Mouse (Mus musculus): ENCODE data around the gene Ddx23. TPM values are rescaled to one million over a fixed set of nuclear protein-coding genes. Genes with fewer than 3 reads are reported as not detected.

Gene Ddx23
- polyA plus RNA-seq, 1 experiment from 2014 or later, result 20.6 TPM

DNA sequence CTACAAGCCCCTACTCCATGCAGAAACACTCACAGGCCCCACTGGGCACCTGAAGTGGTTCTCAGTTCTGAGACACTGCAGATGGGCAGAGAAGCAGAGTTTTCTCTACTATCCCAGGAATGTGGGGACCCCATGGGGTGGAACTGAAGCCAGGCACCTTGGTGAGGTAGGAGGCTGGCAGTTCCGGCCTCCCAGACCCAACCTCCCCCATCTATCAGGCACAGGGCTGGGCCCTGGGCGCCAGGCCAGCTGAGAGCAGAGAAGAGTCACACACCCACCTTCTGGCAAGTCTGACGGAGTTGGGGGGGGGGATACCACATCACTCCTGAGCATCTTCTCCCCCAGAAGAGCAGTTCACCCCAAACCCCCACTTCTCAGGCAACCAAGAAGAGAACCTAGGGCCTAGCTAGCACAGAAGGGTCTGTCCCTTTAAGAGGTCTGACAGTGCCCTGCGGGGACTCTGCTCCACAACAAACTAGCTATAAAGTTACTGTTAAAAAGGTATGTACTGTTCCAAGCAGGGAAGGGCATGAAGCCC is 59.7 kb downstream of the Ddx23 start:
- H3K9me3 ChIP-seq (replicated peaks), result no peaks in the 10 kb centered on the region
- H3K9ac ChIP-seq (replicated peaks), result peak overlapping the region; percentile 36; the same call in 1 of the 2 replicates
- no peak overlapping the region for H3K4me3 ChIP-seq (replicated peaks)
- peak overlapping the region; percentile 37; the same call in 1 of the 2 replicates for H3K4me2 ChIP-seq
- H3K36me3 ChIP-seq, result peaks cover 33% of the 10 kb centered on the region
- H3K27me3 ChIP-seq (replicated peaks), result no peaks in the 10 kb centered on the region
- H3K27ac ChIP-seq (replicated peaks), result no peak overlapping the region
- H3K4me1 ChIP-seq, result peaks cover 47% of the 10 kb centered on the region
- WGBS, result 45% methylated on average over 4 of the region's 4 CpGs
- ATAC-seq (ENCODE audit: low FRiP score), result no peak

DNA sequence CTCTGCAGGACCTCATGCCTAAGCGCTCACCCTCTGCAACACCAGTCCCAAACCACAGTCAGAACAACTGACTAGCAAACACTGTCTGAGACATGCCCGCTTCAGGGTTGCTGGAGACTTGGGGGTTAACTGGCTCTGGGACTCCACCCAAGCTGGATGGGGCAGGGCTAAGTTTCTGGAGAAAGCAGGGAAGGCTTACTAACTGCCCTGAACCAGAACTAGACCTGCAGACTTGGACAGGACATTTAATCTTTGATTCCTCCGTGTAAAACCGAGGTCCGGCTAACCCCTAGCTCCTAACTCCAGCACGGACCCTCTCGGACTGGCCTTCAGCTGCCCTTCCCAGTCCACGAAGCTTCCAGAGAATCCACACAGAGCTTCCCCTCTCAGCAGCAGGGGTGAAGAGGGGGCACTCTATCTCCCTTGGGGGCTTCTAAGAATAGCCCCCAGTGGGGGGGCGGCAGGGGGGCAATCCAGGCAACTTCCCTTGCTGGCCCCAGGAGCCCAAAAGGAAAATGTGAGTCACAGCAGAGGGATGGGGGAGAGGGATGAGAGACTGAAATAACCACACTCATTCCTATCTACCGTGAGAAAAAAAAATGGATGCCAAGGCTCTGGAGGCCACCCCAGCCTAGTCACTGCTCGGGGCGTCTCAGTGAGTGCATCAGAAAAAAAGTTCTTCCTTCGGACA is 60.4 kb downstream of the Ddx23 start:
- Histone ChIP-seq H3K4me1 (peaks cover 40% of the 10 kb centered on the region), H3K4me2 (peak overlapping the region; percentile 37), H3K27me3 (replicated peaks) (no peaks in the 10 kb centered on the region), H3K36me3 (peaks cover 39% of the 10 kb centered on the region), H3K9me3 (replicated peaks) (no peaks in the 10 kb centered on the region), H3K27ac (replicated peaks) (no peak overlapping the region; the same call in 1 of the 2 replicates), H3K4me3 (replicated peaks) (no peak overlapping the region), H3K9ac (replicated peaks) (peak overlapping the region; percentile 36)
- ATAC-seq (ENCODE audit: low FRiP score), result no peak
- 68% methylated on average over 13 of the region's 13 CpGs for WGBS

DNA sequence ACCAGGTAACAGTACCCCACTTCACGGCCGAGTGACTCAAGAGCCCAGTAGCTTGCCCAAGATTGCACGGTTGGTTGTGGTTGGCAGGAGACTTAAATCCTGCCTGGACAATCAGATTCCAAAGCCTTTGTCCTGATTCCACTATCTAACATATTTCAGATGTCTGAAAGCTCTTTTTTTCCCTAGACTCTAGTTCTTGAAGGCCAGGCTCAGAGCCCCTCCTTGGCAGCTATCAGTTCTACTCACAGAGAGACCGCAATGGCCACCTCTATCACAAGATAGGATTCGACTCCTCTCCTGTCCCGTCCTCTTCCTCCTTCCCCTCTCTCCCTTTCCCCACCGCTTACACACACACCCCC is 60.9 kb downstream of the Ddx23 start:
- Histone ChIP-seq H3K4me3 (replicated peaks) (no peak overlapping the region), H3K9me3 (replicated peaks) (no peaks in the 10 kb centered on the region), H3K27me3 (replicated peaks) (no peaks in the 10 kb centered on the region), H3K9ac (replicated peaks) (no peak overlapping the region), H3K27ac (replicated peaks) (no peak overlapping the region), H3K4me2 (peak overlapping the region; percentile 37), H3K4me1 (peaks cover 35% of the 10 kb centered on the region), H3K36me3 (peaks cover 43% of the 10 kb centered on the region)
- WGBS, result 81% methylated on average over 7 of the region's 7 CpGs
- no peak for ATAC-seq (ENCODE audit: low FRiP score)

DNA sequence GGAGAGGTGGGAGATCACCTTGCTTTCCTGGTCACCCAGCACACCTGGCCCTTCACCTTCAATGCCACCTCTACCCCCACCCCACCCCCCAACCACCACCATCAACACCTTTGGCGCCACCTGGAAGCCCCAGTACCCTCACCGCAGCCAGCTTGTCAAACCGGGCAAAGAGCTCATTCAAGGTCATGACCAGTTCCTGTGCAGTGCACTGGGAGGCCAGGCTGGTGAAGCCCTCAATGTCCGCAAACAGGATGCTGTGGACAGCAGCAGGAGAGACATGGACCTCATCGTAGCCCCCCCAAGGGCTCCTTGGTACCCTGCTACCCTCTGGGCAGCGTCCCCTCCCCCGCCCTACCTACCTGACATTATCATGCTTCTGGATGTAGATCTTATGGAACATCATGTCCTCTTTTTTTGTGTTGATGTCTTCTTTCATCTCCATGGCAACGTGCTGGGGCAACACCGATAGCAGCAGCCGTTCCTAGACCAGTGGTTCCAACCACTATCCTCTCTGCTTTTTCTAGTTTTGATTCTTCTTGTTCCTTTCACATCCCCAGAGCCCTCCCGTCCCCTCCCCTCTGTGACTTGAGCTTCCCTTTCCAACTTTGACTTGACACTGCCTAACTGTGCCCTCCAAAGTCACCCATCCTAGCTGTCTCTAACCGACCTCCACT is 62.5 kb downstream of the Ddx23 start:
- no peaks in the 10 kb centered on the region for H3K9me3 ChIP-seq (replicated peaks)
- H3K36me3 ChIP-seq, result peaks cover 59% of the 10 kb centered on the region
- H3K4me2 ChIP-seq, result no peak overlapping the region
- H3K9ac ChIP-seq (replicated peaks), result no peak overlapping the region
- H3K27ac ChIP-seq (replicated peaks), result no peak overlapping the region
- no peak for ATAC-seq (ENCODE audit: low FRiP score)
- WGBS, result 81% methylated on average over 12 of the region's 12 CpGs
- H3K4me1 ChIP-seq, result peaks cover 25% of the 10 kb centered on the region
- no peak overlapping the region for H3K4me3 ChIP-seq (replicated peaks)
- no peaks in the 10 kb centered on the region for H3K27me3 ChIP-seq (replicated peaks)

DNA sequence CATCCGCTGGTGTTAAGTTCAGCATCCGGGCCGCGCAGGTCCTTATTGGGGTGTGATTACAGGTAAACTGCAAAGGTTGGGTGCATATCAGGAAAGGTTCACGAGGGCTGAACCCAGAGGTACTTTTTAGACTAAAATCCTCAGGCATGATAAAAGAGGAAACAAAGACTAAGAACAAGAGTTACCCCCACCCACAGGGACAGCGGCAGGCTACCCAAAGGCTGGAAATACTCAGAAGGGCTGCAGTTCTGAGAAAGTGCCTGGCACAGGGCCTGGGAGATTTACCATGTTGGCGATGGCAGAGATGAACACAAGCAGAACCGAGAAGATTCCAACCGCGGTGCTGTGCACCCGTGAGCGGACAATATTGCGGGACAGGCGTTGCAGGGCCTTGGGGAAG is 66.1 kb downstream of the Ddx23 start:
- no peaks in the 10 kb centered on the region for H3K27me3 ChIP-seq (replicated peaks)
- H3K4me2 ChIP-seq, result no peak overlapping the region
- ATAC-seq (ENCODE audit: low FRiP score), result no peak
- no peak overlapping the region for H3K9ac ChIP-seq (replicated peaks)
- H3K9me3 ChIP-seq (replicated peaks), result no peaks in the 10 kb centered on the region
- H3K4me1 ChIP-seq, result 0 out of 2 replicates have a peak, but pooled peaks cover 4% of the 10 kb centered on the region
- 95% methylated on average over 14 of the region's 14 CpGs for WGBS
- H3K4me3 ChIP-seq (replicated peaks), result no peak overlapping the region
- peaks cover 80% of the 10 kb centered on the region for H3K36me3 ChIP-seq
- no peak overlapping the region for H3K27ac ChIP-seq (replicated peaks)

Other genes starting within 250 kb of the Ddx23 start
- gene Olfr282, start 231.7 kb downstream of the Ddx23 start, polyA plus RNA-seq (2015; fragmentation: Nextera tagmentation; extraction: Ambion mirVana), result not detected in 2 replicates
- gene Olfr281, start 210.3 kb downstream of the Ddx23 start, polyA plus RNA-seq (2015; fragmentation: Nextera tagmentation; extraction: Ambion mirVana), result not detected in 2 replicates
- not detected in 2 replicates for gene OR5BS1P, start 193.0 kb downstream of the Ddx23 start, polyA plus RNA-seq (2015; fragmentation: Nextera tagmentation; extraction: Ambion mirVana)
- not detected in 2 replicates for gene Lalba, start 180.2 kb downstream of the Ddx23 start, polyA plus RNA-seq (2015; fragmentation: Nextera tagmentation; extraction: Ambion mirVana)
- gene Olfr279, start 170.5 kb downstream of the Ddx23 start, polyA plus RNA-seq (2015; fragmentation: Nextera tagmentation; extraction: Ambion mirVana), result not detected in 2 replicates
- 102 and 104 TPM in 2 replicates for gene Kansl2, start 128.6 kb downstream of the Ddx23 start, polyA plus RNA-seq (2015; fragmentation: Nextera tagmentation; extraction: Ambion mirVana)
- 58.6 and 62.8 TPM in 2 replicates for gene Ccnt1, start 92.0 kb downstream of the Ddx23 start, polyA plus RNA-seq (2015; fragmentation: Nextera tagmentation; extraction: Ambion mirVana)
- not detected in 2 replicates for gene 4930415O20Rik, start 91.9 kb downstream of the Ddx23 start, polyA plus RNA-seq (2015; fragmentation: Nextera tagmentation; extraction: Ambion mirVana)
- 10.4 and 10.8 TPM in 2 replicates for gene Adcy6, start 52.8 kb downstream of the Ddx23 start, polyA plus RNA-seq (2015; fragmentation: Nextera tagmentation; extraction: Ambion mirVana)
- 108 and 128 TPM in 2 replicates for gene Cacnb3, start 32.1 kb downstream of the Ddx23 start, polyA plus RNA-seq (2015; fragmentation: Nextera tagmentation; extraction: Ambion mirVana)
- gene Rnd1, start 14.6 kb upstream of the Ddx23 start, polyA plus RNA-seq (2015; fragmentation: Nextera tagmentation; extraction: Ambion mirVana), result 9.4 and 11.3 TPM in 2 replicates
- gene Ccdc65, start 45.3 kb upstream of the Ddx23 start, polyA plus RNA-seq (2015; fragmentation: Nextera tagmentation; extraction: Ambion mirVana), result 6.4 and 7.5 TPM in 2 replicates
- 11.9 and 12.3 TPM in 2 replicates for gene Fkbp11, start 65.3 kb upstream of the Ddx23 start, polyA plus RNA-seq (2015; fragmentation: Nextera tagmentation; extraction: Ambion mirVana)
- 97.8 TPM in 2 replicates for gene Arf3, start 100.3 kb upstream of the Ddx23 start, polyA plus RNA-seq (2015; fragmentation: Nextera tagmentation; extraction: Ambion mirVana)
- 0.08 and 0.72 TPM in 2 replicates for gene Wnt10b, start 115.3 kb upstream of the Ddx23 start, polyA plus RNA-seq (2015; fragmentation: Nextera tagmentation; extraction: Ambion mirVana)
- 1.0 and 2.0 TPM in 2 replicates for gene Wnt1, start 127.0 kb upstream of the Ddx23 start, polyA plus RNA-seq (2015; fragmentation: Nextera tagmentation; extraction: Ambion mirVana)
- gene Ddn, start 146.6 kb upstream of the Ddx23 start, polyA plus RNA-seq (2015; fragmentation: Nextera tagmentation; extraction: Ambion mirVana), result 0.18 and 0.36 TPM in 2 replicates
- 66.4 and 72.9 TPM in 2 replicates for gene Prkag1, start 168.6 kb upstream of the Ddx23 start, polyA plus RNA-seq (2015; fragmentation: Nextera tagmentation; extraction: Ambion mirVana)
- gene Kmt2d, start 208.3 kb upstream of the Ddx23 start, polyA plus RNA-seq (2015; fragmentation: Nextera tagmentation; extraction: Ambion mirVana), result 9.9 and 10.1 TPM in 2 replicates
- gene Rhebl1, start 231.6 kb upstream of the Ddx23 start, polyA plus RNA-seq (2015; fragmentation: Nextera tagmentation; extraction: Ambion mirVana), result 27.0 and 33.2 TPM in 2 replicates
- gene Dhh, start 235.6 kb upstream of the Ddx23 start, polyA plus RNA-seq (2015; fragmentation: Nextera tagmentation; extraction: Ambion mirVana), result 2.5 and 3.2 TPM in 2 replicates

Measured in neural tube, embryonic 15.5 days (tissue).